Mouse (Mus musculus) CH12.LX (cell line): ENCODE data around the gene Lrrc61.

Source experiments
- CTCF ChIP-seq, 2 experiments: IDR thresholded peaks in 1 of 2; conservative IDR thresholded peaks in 1 of 2; 2 replicates each; pipeline ENCODE4 v1.5.1; 2011 to 2012; ENCODE audit warnings: low read depth in 2 of 2, low read length in 2 of 2, improper control_type of control experiment in 1 of 2, inconsistent platforms in 1 of 2, mild to moderate bottlenecking in 1 of 2, moderate library complexity in 1 of 2
- MAZ ChIP-seq: IDR thresholded peaks from 2 replicates; pipeline ENCODE4 v1.6.1; 2012; ENCODE audit warnings: low read depth, mild to moderate bottlenecking, inconsistent platforms, low read length, improper control_type of control experiment, moderate library complexity
- SIN3A ChIP-seq: IDR thresholded peaks from 2 replicates; pipeline ENCODE4 v1.6.1; 2012; ENCODE audit warnings: low read length, improper control_type of control experiment, inconsistent platforms

- TF ChIP-seq MAZ, result no peak
- no peak for TF ChIP-seq SIN3A
- no peak for TF ChIP-seq CTCF (conservative IDR thresholded peaks at IDR 0.05 in 1 of 2, IDR thresholded peaks at IDR 0.05 in 1 of 2; ENCODE audit: low read depth in 2 of 2, low read length in 2 of 2)
Measured at GRCm38 (mm10) chr6:48572014-48572413, 17.4 kb downstream of the Lrrc61 start.
